Mouse (Mus musculus) forebrain, embryonic 16.5 days (tissue): ENCODE measurements around the gene Tarbp1. TPM values are rescaled to one million over a fixed set of nuclear protein-coding genes. Genes with fewer than 3 reads are reported as not detected.

Experiments used
- ATAC-seq: fragments of 200-750 bp; cut with Nextera tagmentation; 2 replicates; pipeline ENCODE4 v1.8.0; 2017; ENCODE audit warnings: mild to moderate bottlenecking, moderate library complexity
- H3K27ac ChIP-seq: fragments of 300-500 bp; sonication (generic); 2 replicates; pipeline ENCODE4 v1.5.1; 2014; ENCODE audit warnings: low read length, control low read depth
- H3K27me3 ChIP-seq: fragments of 300-500 bp; sonication (generic); replicated peaks from 2 replicates; pipeline ENCODE4 v1.6.1; 2014; ENCODE audit warnings: low read length; ENCODE audit not compliant: control insufficient read depth, insufficient read depth
- H3K36me3 ChIP-seq: fragments of 300-500 bp; sonication (generic); 2 replicates; pipeline ENCODE4 v1.6.1; 2014; ENCODE audit not compliant: control insufficient read depth, insufficient read depth
- H3K4me1 ChIP-seq: fragments of 300-500 bp; sonication (generic); replicated peaks from 2 replicates; pipeline ENCODE4 v1.6.1; 2014; ENCODE audit warnings: low read length; ENCODE audit not compliant: control insufficient read depth, insufficient read depth
- H3K4me2 ChIP-seq: fragments of 300-500 bp; sonication (generic); 2 replicates; pipeline ENCODE4 v1.6.1; 2014; ENCODE audit warnings: mild to moderate bottlenecking, low read length, control low read depth
- H3K4me3 ChIP-seq: fragments of 300-500 bp; sonication (generic); replicated peaks from 2 replicates; pipeline ENCODE4 v1.5.1; 2014; ENCODE audit warnings: mild to moderate bottlenecking, low read length, control low read depth
- H3K9ac ChIP-seq: fragments of 300-500 bp; sonication (generic); replicated peaks from 2 replicates; pipeline ENCODE4 v1.6.1; 2014; ENCODE audit warnings: low read depth, low read length, control low read depth
- H3K9me3 ChIP-seq: fragments of 300-500 bp; sonication (generic); 2 replicates; pipeline ENCODE4 v1.6.1; 2016; ENCODE audit warnings: low read length; ENCODE audit not compliant: control insufficient read depth
- WGBS: fragments of 180-500 bp; shearing (Covaris S2); extraction: QIAGEN DNeasy Blood & Tissue Kit; methylation state at CpG from one replicate; pipeline ENCODE4 v1.1.7; 2014; 5-methylcytosine and 5-hydroxymethylcytosine counted together
- polyA plus RNA-seq: library from polyadenylated mRNA; unstranded; fragments of >200 nt; fragmentation: Nextera tagmentation; extraction: Ambion mirVana; gene quantifications from 2 replicates; pipeline ENCODE4 v1.2.1, GENCODE M21; 2015

The Tarbp1 gene
- polyA plus RNA-seq, 1 experiment from 2014 or later = 1.8 TPM

DNA sequence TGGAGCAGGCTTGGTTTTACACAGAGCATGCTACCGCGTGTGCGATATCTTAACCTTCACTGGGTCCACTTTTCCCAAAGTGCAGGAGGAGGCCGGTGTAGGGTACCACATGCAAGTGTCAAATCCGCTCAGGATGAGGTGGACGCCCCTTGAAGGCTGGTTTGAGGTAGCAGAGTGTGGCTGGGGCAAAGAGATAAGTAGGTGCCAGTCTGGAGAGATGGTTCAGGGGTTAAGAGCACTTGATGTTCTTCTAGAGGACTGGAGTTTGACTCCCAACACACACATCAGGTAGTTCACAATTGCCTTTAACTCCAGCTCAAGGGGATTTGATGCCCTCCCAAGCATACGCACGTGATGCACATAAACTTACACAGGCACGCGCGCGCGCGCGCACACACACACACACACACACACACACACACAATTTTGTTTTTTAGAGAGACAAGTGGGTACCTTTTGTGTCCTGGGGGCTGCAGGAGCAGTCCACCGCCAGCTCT is 1.0 kb downstream of the Tarbp1 start:
- H3K27me3 ChIP-seq = no peaks in the 10 kb centered on the region; the same call in 1 of the 2 replicates
- H3K9ac ChIP-seq = peak overlapping the region; percentile 87
- ATAC-seq = no peak
- WGBS = 13% methylated on average over 16 of the region's 16 CpGs
- H3K27ac ChIP-seq = peak overlapping the region; percentile 94
- H3K36me3 ChIP-seq = no peaks in the 10 kb centered on the region
- H3K4me1 ChIP-seq = peaks cover 17% of the 10 kb centered on the region
- H3K4me3 ChIP-seq = peak overlapping the region; percentile 92
- H3K4me2 ChIP-seq = peak overlapping the region; percentile 68
- H3K9me3 ChIP-seq = no peaks in the 10 kb centered on the region

DNA sequence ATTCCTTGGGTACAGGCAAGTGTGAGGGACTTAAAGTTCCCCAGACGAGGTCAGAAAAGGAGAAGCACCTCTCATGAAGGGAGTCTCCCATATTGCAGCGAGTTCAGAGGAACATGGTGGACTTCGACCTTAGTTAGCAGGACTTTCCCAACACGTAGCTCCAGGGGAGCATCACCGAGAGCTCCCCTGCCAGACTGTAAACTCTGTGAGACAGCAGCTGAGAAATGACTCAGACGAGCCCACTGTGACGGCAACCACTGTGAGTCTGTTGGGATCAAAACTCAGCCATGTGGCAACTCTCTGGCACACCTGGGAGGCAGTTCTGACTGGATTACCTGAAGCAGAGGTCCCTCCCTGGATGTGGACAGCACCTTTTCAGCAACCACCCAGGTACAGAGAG is 10.8 kb downstream of the Tarbp1 start:
- Histone ChIP-seq H3K4me2 (no peak overlapping the region), H3K9me3 (no peaks in the 10 kb centered on the region), H3K27ac (no peak overlapping the region), H3K36me3 (peaks cover 8% of the 10 kb centered on the region; the same call in 1 of the 2 replicates), H3K4me1 (no peaks in the 10 kb centered on the region), H3K4me3 (no peak overlapping the region), H3K27me3 (no peaks in the 10 kb centered on the region), H3K9ac (no peak overlapping the region)
- ATAC-seq = no peak
- WGBS = 90% methylated on average over 7 of the region's 7 CpGs

DNA sequence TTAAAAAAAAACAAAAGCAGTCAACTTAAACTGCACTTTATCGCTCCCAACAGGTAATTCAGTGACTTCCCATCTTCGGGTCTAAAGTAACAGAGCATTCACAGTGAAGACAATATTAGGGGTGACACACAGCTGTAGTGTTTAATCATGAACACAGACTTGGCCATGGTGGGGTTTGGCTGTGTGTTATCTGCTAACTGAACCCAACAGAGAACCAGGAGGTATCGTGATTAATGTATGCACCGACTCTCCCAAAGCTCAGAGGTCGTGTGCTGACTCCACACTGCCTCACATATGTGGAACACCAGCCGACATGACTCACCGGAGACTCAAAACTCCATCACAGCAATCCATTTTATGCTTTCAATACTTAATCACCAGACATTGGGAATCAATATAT is 13.1 kb downstream of the Tarbp1 start:
- ATAC-seq = no peak
- H3K27me3 ChIP-seq = no peaks in the 10 kb centered on the region
- peaks cover 6% of the 10 kb centered on the region; the same call in 1 of the 2 replicates for H3K36me3 ChIP-seq
- no peaks in the 10 kb centered on the region for H3K4me1 ChIP-seq
- WGBS = 87% methylated on average over 7 of the region's 7 CpGs
- no peak overlapping the region for H3K4me3 ChIP-seq
- no peak overlapping the region for H3K27ac ChIP-seq
- no peak overlapping the region for H3K9ac ChIP-seq
- no peak overlapping the region for H3K4me2 ChIP-seq
- no peaks in the 10 kb centered on the region for H3K9me3 ChIP-seq

DNA sequence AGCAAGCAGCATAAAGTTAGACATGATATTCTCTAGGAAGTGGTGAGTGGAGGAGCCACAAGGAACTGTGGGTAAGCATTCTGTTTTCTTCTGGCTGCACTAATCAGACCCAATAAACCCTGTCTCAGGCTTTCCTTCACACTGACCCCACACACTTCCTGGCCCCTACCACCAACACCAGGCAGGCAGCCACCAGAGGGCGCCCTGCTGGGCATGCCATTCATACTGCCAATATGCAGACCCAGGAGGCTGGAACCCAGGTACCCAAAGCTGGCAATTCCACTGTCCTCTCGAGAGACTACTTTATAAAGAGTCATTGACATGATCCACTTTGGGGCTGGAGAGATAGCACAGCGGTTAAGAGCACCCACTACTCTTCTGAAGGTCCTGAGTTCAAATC is 14.6 kb downstream of the Tarbp1 start:
- Histone ChIP-seq H3K4me1 (no peaks in the 10 kb centered on the region), H3K27me3 (no peaks in the 10 kb centered on the region), H3K4me2 (no peak overlapping the region), H3K9me3 (no peaks in the 10 kb centered on the region), H3K9ac (no peak overlapping the region), H3K4me3 (no peak overlapping the region), H3K36me3 (0 out of 2 replicates have a peak, but pooled peaks cover 3% of the 10 kb centered on the region), H3K27ac (no peak overlapping the region)
- ATAC-seq = no peak
- WGBS = 54% methylated on average over 3 of the region's 3 CpGs

DNA sequence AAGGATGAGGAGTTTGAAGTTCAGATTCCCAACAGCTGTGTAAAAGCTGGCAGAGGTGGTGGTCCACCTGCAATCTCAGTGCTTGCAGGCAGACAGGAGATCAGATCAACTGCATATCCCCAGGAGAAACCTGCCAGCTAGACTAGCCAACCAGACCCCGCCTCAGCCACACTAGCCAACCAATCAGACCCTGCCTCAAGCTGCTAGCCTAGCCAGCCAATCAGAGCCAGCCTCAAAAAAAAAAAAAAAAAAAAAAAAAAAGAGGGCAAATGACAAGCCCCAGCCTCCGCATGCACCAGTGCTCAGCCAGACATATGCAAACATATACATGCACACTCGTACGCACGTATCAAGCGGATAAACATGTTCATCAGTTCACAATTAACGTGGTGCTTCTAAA is 19.5 kb downstream of the Tarbp1 start:
- peaks cover 10% of the 10 kb centered on the region for H3K36me3 ChIP-seq
- H3K4me1 ChIP-seq = no peaks in the 10 kb centered on the region
- H3K9ac ChIP-seq = no peak overlapping the region
- H3K4me2 ChIP-seq = no peak overlapping the region
- no peak overlapping the region for H3K4me3 ChIP-seq
- H3K27me3 ChIP-seq = no peaks in the 10 kb centered on the region
- peak; percentile 50; the same call in 1 of the 2 replicates for ATAC-seq
- H3K27ac ChIP-seq = no peak overlapping the region
- H3K9me3 ChIP-seq = no peaks in the 10 kb centered on the region
- 73% methylated on average over 7 of the region's 7 CpGs for WGBS

DNA sequence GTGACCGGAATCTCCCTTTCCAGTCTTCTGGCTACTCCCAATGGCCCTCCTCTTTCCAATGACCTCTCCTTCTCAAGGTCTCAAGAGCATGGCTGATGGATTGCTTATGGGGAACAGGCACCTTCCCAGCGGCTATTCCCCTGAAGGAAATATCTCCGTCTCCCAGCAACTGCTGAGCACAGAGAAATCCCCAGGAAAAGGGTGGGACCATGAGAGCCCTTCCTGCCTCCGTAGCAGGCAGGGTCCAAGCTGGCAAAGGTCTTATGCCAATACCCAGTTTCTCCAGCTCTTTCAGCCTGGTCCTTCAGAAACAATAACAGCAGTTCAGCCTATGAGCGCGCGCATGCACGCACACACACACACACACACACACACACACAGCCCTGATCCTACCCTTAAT is 23.7 kb downstream of the Tarbp1 start:
- no peak for ATAC-seq
- peaks cover 24% of the 10 kb centered on the region for H3K36me3 ChIP-seq
- no peak overlapping the region for H3K9ac ChIP-seq
- no peak overlapping the region for H3K4me2 ChIP-seq
- WGBS = 95% methylated on average over 8 of the region's 8 CpGs
- no peak overlapping the region for H3K4me3 ChIP-seq
- no peaks in the 10 kb centered on the region for H3K9me3 ChIP-seq
- H3K27me3 ChIP-seq = no peaks in the 10 kb centered on the region
- no peak overlapping the region for H3K27ac ChIP-seq
- H3K4me1 ChIP-seq = no peaks in the 10 kb centered on the region

DNA sequence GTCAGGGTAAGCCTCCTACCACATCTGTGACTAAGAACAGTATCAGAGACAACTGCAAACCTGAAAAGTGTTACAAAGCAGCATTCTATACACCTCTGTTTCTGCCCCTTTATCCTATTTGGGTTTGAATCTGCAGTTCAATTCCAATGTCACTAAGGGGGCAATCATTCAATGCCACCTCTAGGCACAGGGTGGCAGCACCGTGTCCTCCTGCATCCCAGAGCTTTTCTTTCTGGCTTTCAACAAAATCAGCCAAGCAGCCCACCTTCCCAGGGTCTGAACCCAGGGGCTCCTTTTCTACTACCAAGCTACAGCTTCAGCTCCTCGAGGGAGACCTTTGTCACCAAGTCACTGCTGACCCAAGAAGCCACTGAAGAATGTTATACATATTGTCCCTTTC is 35.9 kb downstream of the Tarbp1 start:
- no peaks in the 10 kb centered on the region for H3K27me3 ChIP-seq
- peaks cover 25% of the 10 kb centered on the region for H3K36me3 ChIP-seq

DNA sequence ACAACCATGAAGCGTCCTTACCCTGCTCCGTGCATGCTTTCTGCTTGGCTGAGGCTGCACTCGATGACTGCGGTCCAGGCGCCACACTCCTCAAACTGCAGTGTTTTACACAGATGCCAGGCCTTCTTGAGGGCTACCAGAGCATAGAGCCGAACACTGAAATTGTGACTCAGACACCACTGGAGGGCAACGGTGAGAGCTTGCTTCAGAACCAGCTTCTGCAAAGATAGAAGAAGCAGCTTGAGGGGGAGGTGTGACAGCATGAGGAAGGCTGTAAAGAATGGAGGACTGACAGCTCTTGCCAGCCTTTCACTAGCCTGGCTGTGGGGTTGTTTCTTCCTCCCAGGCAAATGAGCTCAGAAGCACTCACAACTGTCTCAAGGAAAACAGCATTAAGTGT is 41.0 kb downstream of the Tarbp1 start:
- Histone ChIP-seq H3K4me2 (no peak overlapping the region), H3K27ac (no peak overlapping the region), H3K36me3 (peaks cover 16% of the 10 kb centered on the region), H3K4me1 (no peaks in the 10 kb centered on the region), H3K4me3 (no peak overlapping the region), H3K27me3 (no peaks in the 10 kb centered on the region), H3K9me3 (no peaks in the 10 kb centered on the region), H3K9ac (no peak overlapping the region)
- WGBS = 87% methylated on average over 7 of the region's 7 CpGs
- ATAC-seq = no peak

More for the DNA sequence above, 35.9 kb downstream of the Tarbp1 start:
- no peak overlapping the region for H3K9ac ChIP-seq
- H3K4me3 ChIP-seq = no peak overlapping the region
- no peaks in the 10 kb centered on the region for H3K9me3 ChIP-seq
- H3K27ac ChIP-seq = no peak overlapping the region
- no peaks in the 10 kb centered on the region for H3K4me1 ChIP-seq
- no peak overlapping the region for H3K4me2 ChIP-seq
- WGBS = 73% methylated on average over 2 of the region's 2 CpGs
- ATAC-seq = no peak

DNA sequence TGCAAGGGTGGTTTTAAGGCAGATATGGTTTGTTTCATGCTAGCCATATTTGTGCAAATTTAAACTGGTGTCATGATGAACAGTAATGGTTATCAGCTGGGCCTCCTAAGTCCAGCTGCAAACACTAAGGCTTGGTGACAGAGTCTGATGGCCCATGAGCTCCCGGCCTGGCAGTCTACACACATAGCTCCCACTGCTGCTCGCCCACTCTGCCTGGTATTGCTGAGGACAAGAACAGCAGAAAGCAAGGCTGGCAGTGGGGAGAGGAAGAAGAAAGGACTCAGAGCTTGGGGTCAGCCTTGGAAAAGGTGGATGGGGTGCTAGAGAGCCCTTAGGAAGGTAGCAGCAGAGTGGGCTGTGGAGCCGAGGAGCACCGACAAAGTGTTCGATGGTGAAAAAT is 45.2 kb downstream of the Tarbp1 start:
- no peaks in the 10 kb centered on the region for H3K9me3 ChIP-seq
- no peaks in the 10 kb centered on the region for H3K4me1 ChIP-seq
- no peak overlapping the region for H3K27ac ChIP-seq
- no peak overlapping the region for H3K9ac ChIP-seq
- 94% methylated on average over 5 of the region's 5 CpGs for WGBS
- no peaks in the 10 kb centered on the region for H3K27me3 ChIP-seq
- no peak for ATAC-seq
- H3K4me2 ChIP-seq = no peak overlapping the region
- H3K36me3 ChIP-seq = peaks cover 35% of the 10 kb centered on the region
- H3K4me3 ChIP-seq = no peak overlapping the region

DNA sequence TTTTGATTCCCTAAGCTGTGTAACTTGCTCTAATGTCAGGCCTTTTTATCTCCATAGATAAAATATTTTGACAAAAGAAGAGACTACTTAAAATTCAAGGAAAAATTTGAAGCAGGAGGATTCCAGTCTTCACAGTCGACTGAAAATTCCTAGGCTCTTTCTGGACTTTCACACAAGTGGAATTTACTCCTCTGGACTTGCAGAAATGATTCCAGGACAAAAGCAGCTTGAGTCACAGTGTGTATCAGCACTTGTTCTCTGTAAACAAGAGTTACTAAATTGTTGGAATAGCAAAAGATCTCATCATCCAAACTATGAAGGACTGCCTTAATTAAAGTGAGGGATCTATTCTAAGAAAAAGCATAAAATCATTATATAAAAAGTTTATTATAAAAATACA is 49.9 kb downstream of the Tarbp1 start:
- WGBS = 72% methylated on average over 1 of the region's 1 CpGs

More for the DNA sequence above, 49.9 kb downstream of the Tarbp1 start:
- Histone ChIP-seq H3K4me3 (no peak overlapping the region), H3K27me3 (no peaks in the 10 kb centered on the region), H3K9me3 (no peaks in the 10 kb centered on the region), H3K9ac (no peak overlapping the region), H3K27ac (no peak overlapping the region), H3K4me1 (peaks cover 12% of the 10 kb centered on the region), H3K4me2 (no peak overlapping the region), H3K36me3 (peaks cover 35% of the 10 kb centered on the region)
- no peak for ATAC-seq
